Mouse (Mus musculus) ES-E14 (cell line): ENCODE data around the gene Avp. TPM values are rescaled to one million over a fixed set of nuclear protein-coding genes. Genes with fewer than 3 reads are reported as not detected.

Source experiments
- DNase-seq: peaks from one replicate; pipeline ENCODE4 v3.0.0-alpha.2; 2013; ENCODE audit warnings: low read depth, low spot score
- H3K27ac ChIP-seq: 2 replicates; pipeline ENCODE4 v1.5.1; 2012; ENCODE audit warnings: low read depth, mild to moderate bottlenecking, low read length, moderate library complexity, mixed read lengths; ENCODE audit not compliant: poor library complexity, insufficient read depth, severe bottlenecking
- H3K36me3 ChIP-seq: 2 replicates; pipeline ENCODE4 v1.6.1; 2012; ENCODE audit warnings: mild to moderate bottlenecking, low read length, moderate library complexity, mixed read lengths; ENCODE audit not compliant: control insufficient read depth, poor library complexity, insufficient read depth, severe bottlenecking
- H3K4me1 ChIP-seq, 2 experiments: fragments of 150-350 bp in 1 of 2; sonication (generic) in 1 of 2; 2 replicates each; pipeline ENCODE4 v1.6.1; 2012; ENCODE audit warnings: low read length in 2 of 2, mild to moderate bottlenecking in 1 of 2, mixed read lengths in 1 of 2; ENCODE audit not compliant: control insufficient read depth in 2 of 2, insufficient read depth in 2 of 2, poor library complexity in 1 of 2
- H3K4me3 ChIP-seq, 2 experiments: fragments of 150-350 bp in 1 of 2; sonication (generic) in 1 of 2; 2 replicates each; pipeline ENCODE4 v1.5.1; 2012; ENCODE audit warnings: low read length in 2 of 2, low read depth in 1 of 2, mild to moderate bottlenecking in 1 of 2, mixed read lengths in 1 of 2; ENCODE audit not compliant: insufficient read depth in 1 of 2, poor library complexity in 1 of 2, severe bottlenecking in 1 of 2
- H3K9ac ChIP-seq: 2 replicates; pipeline ENCODE4 v1.6.1; 2012; ENCODE audit warnings: low read depth, mild to moderate bottlenecking, low read length, mixed read lengths; ENCODE audit not compliant: poor library complexity, insufficient read depth, severe bottlenecking
- H3K9me3 ChIP-seq: fragments of 150-350 bp; sonication (generic); 2 replicates; pipeline ENCODE4 v1.6.1; 2012; ENCODE audit warnings: low read depth, mild to moderate bottlenecking, low read length; ENCODE audit not compliant: control insufficient read depth, insufficient read depth
- CHD2 ChIP-seq: IDR thresholded peaks from 2 replicates; pipeline ENCODE4 v1.6.1; 2014; ENCODE audit warnings: mild to moderate bottlenecking, low read depth, low read length, inconsistent platforms
- HCFC1 ChIP-seq: IDR thresholded peaks from 2 replicates; pipeline ENCODE4 v1.6.1; 2012; ENCODE audit warnings: low read length, inconsistent platforms, borderline replicate concordance; ENCODE audit not compliant: insufficient read depth
- MAFK ChIP-seq: IDR thresholded peaks from 2 replicates; pipeline ENCODE4 v1.6.1; 2014; ENCODE audit warnings: mild to moderate bottlenecking, low read depth, low read length, inconsistent platforms; ENCODE audit not compliant: insufficient read depth
- ZC3H11A ChIP-seq: IDR thresholded peaks from 2 replicates; pipeline ENCODE4 v1.6.1; 2012; ENCODE audit warnings: low read depth, mild to moderate bottlenecking, inconsistent platforms, low read length, borderline replicate concordance
- ZNF384 ChIP-seq: IDR thresholded peaks from 2 replicates; pipeline ENCODE4 v1.6.1; 2012; ENCODE audit warnings: low read depth, low read length, inconsistent platforms
- in situ Hi-C, 2 experiments: fragments of 600-800 bp; cut with MboI; formaldehyde crosslinking; loops; one replicate each; pipeline ENCODE4 v1.15.1; 2025; ENCODE audit warnings: low sequenced_read_pairs in 2 of 2, inconsistent platforms in 1 of 2; ENCODE audit not compliant: unreplicated experiment in 2 of 2
- total RNA-seq: library from RNA; depleted of rRNA; stranded (reverse); fragments of 300-350 nt; gene quantifications from 2 replicates; pipeline ENCODE4 v1.2.3, GENCODE M21; 2012

Gene Avp
- total RNA-seq, 1 experiment, result not detected

GRCm38 (mm10) chr2:130556292-130556691 lies 26.1 kb downstream of the Avp start:
- H3K36me3 ChIP-seq, result peaks cover 6% of the 10 kb centered on the region; the same call in 1 of the 2 replicates
- DNase-seq, result no peak
- H3K4me3 ChIP-seq, result no peak overlapping the region
- no peaks in the 10 kb centered on the region for H3K4me1 ChIP-seq
- TF ChIP-seq ZC3H11A (no peak), CHD2 (no peak), ZNF384 (no peak), MAFK (no peak), HCFC1 (no peak)
- H3K27ac ChIP-seq, result no peak overlapping the region
- no peaks in the 10 kb centered on the region for H3K9me3 ChIP-seq
- H3K9ac ChIP-seq, result no peak overlapping the region
- in situ Hi-C loops, result no loop called here

- no peak overlapping the region for H3K9ac ChIP-seq
- H3K9me3 ChIP-seq, result no peaks in the 10 kb centered on the region
- no peak overlapping the region for H3K4me3 ChIP-seq
- DNase-seq, result no peak
- H3K27ac ChIP-seq, result no peak overlapping the region
- peaks cover 6% of the 10 kb centered on the region; the same call in 1 of the 2 replicates for H3K36me3 ChIP-seq
- TF ChIP-seq ZC3H11A, result no peak
- no peak for TF ChIP-seq ZNF384
- no peak for TF ChIP-seq CHD2
- TF ChIP-seq MAFK, result no peak
- TF ChIP-seq HCFC1, result no peak
- in situ Hi-C loops, result no loop called here
- no peaks in the 10 kb centered on the region for H3K4me1 ChIP-seq
Observed at GRCm38 (mm10) chr2:130554841-130555240, 27.5 kb downstream of the Avp start.

- H3K9ac ChIP-seq, result no peak overlapping the region
- in situ Hi-C loops, result no loop called here
Observed at GRCm38 (mm10) chr2:130546957-130547356, 35.4 kb downstream of the Avp start.

GRCm38 (mm10) chr2:130540266-130540665 lies 42.1 kb downstream of the Avp start:
- H3K27ac ChIP-seq, result no peak overlapping the region
- no peaks in the 10 kb centered on the region for H3K9me3 ChIP-seq
- no peak for TF ChIP-seq MAFK
- no peak for TF ChIP-seq HCFC1
- in situ Hi-C loops, result no loop called here
- no peak overlapping the region for H3K4me3 ChIP-seq
- H3K36me3 ChIP-seq, result peaks cover 19% of the 10 kb centered on the region
- H3K9ac ChIP-seq, result no peak overlapping the region
- no peak for DNase-seq
- no peaks in the 10 kb centered on the region for H3K4me1 ChIP-seq

More at GRCm38 (mm10) chr2:130546957-130547356, 35.4 kb downstream of the Avp start:
- no peak overlapping the region for H3K4me3 ChIP-seq
- H3K36me3 ChIP-seq, result peaks cover 17% of the 10 kb centered on the region
- no peak overlapping the region for H3K27ac ChIP-seq
- DNase-seq, result no peak
- H3K9me3 ChIP-seq, result no peaks in the 10 kb centered on the region
- no peaks in the 10 kb centered on the region for H3K4me1 ChIP-seq
- TF ChIP-seq ZNF384 (no peak), MAFK (no peak), CHD2 (no peak), ZC3H11A (no peak), HCFC1 (no peak)

GRCm38 (mm10) chr2:130538876-130539546 lies 43.3 kb downstream of the Avp start:
- TF ChIP-seq MAFK (peak; percentile 88), ZC3H11A (no peak)
- DNase-seq, result no peak
- H3K36me3 ChIP-seq, result peaks cover 8% of the 10 kb centered on the region
- H3K27ac ChIP-seq, result no peak overlapping the region
- H3K9ac ChIP-seq, result no peak overlapping the region
- in situ Hi-C loops, result no loop called here
- H3K4me1 ChIP-seq, result no peaks in the 10 kb centered on the region
- H3K4me3 ChIP-seq, result no peak overlapping the region
- H3K9me3 ChIP-seq, result no peaks in the 10 kb centered on the region
